ENCODE assay signal across 11 mouse cellular contexts in the genomic region with DNA sequence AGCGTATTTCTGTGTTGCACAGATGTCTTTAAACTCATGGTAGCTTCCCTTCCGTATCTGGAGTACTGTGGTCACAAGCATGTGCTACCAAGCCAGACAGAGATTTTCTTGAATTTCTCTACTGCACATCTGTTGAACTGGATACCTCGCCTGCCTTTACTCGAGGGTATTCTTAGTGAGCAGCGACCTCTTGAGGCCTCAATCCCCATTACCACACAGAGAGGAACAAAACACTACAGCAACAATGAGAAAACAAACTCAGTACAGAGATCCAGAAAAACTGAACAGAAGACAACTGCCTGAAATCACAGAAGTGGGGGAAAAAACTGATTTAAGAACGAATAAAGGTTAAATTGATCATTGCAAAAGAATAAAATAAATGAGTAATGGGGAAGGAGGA.
DNase-seq lines count a peak whose midpoint lies in the region; ATAC-seq lines count a peak whose summit lies in the region.
"Had no signal": no experiment of that assay in that cellular context is flagged by ENCODE, and none has a peak within 500 bp of the region (broad histone marks: within the 10 kb centered on the region; RNA-seq: fewer than 3 reads in every experiment).

No protein-coding gene starts in this region.

- H3K27ac ChIP-seq in forebrain, embryonic 10.5 days, result no peak overlapping the region
- H3K27ac ChIP-seq in forebrain, embryonic 13.5 days, result no peak overlapping the region
- H3K27ac ChIP-seq in midbrain, embryonic 10.5 days (replicated peaks), result no peak overlapping the region
- no peak overlapping the region for H3K27ac ChIP-seq in midbrain, embryonic 16.5 days (ENCODE audit: low read length)
- no peak overlapping the region for H3K27ac ChIP-seq in neural tube, embryonic 11.5 days (ENCODE audit: low read depth, low read length)
- H3K27ac ChIP-seq: heart, embryonic 15.5 days; liver, embryonic 15.5 days had no signal

- no peaks in the 10 kb centered on the region for H3K27me3 ChIP-seq in forebrain, embryonic 10.5 days (ENCODE audit: poor library complexity, severe bottlenecking)
- H3K27me3 ChIP-seq in forebrain, embryonic 13.5 days, result no peaks in the 10 kb centered on the region
- H3K27me3 ChIP-seq in midbrain, embryonic 10.5 days (ENCODE audit: low read depth, poor library complexity, severe bottlenecking), result no peaks in the 10 kb centered on the region
- H3K27me3 ChIP-seq in midbrain, embryonic 16.5 days (ENCODE audit: control insufficient read depth, insufficient read depth, low read depth, low read length), result no peaks in the 10 kb centered on the region
- no peaks in the 10 kb centered on the region for H3K27me3 ChIP-seq in neural tube, embryonic 11.5 days (ENCODE audit: control insufficient read depth, insufficient read depth, low read length)
- H3K27me3 ChIP-seq: heart, embryonic 15.5 days; liver, embryonic 15.5 days had no signal

- WGBS in forebrain, embryonic 10.5 days, result 24% methylated on average over 6 of the region's 6 CpGs
- WGBS in forebrain, embryonic 13.5 days, result 26% methylated on average over 6 of the region's 6 CpGs
- WGBS in midbrain, embryonic 10.5 days, result 27% methylated on average over 6 of the region's 6 CpGs
- 28% methylated on average over 6 of the region's 6 CpGs for WGBS in midbrain, embryonic 16.5 days
- 28% methylated on average over 6 of the region's 6 CpGs for WGBS in neural tube, embryonic 11.5 days

- H3K36me3 ChIP-seq in forebrain, embryonic 10.5 days (replicated peaks), result no peaks in the 10 kb centered on the region
- H3K36me3 ChIP-seq in forebrain, embryonic 13.5 days (ENCODE audit: poor library complexity, severe bottlenecking), result no peaks in the 10 kb centered on the region
- no peaks in the 10 kb centered on the region for H3K36me3 ChIP-seq in midbrain, embryonic 10.5 days
- no peaks in the 10 kb centered on the region for H3K36me3 ChIP-seq in midbrain, embryonic 16.5 days (ENCODE audit: control insufficient read depth, insufficient read depth, low read length)
- no peaks in the 10 kb centered on the region for H3K36me3 ChIP-seq in neural tube, embryonic 11.5 days (ENCODE audit: control insufficient read depth, insufficient read depth, low read length)
- H3K36me3 ChIP-seq: heart, embryonic 15.5 days; liver, embryonic 15.5 days had no signal

- DNase-seq in forebrain, embryonic 10.5 days (ENCODE audit: extremely low spot score, low spot score), result peak; percentile 21
- DNase-seq in midbrain, embryonic 10.5 days (ENCODE audit: low spot score), result peak; percentile 26
- DNase-seq in embryo, embryonic 10 days (ENCODE audit: low spot score), result peak; percentile 64
- DNase-seq in neural tube, embryonic 11.5 days (ENCODE audit: low spot score), result peak; percentile 29
- DNase-seq in urinary bladder, postnatal 10 days (ENCODE audit: low spot score), result no peak
- no peak for DNase-seq in right cerebral cortex, postnatal 25 days
- DNase-seq: cerebellum, postnatal 25 days had no signal

- no peak overlapping the region for H3K4me3 ChIP-seq in forebrain, embryonic 10.5 days
- no peak overlapping the region for H3K4me3 ChIP-seq in forebrain, embryonic 13.5 days
- H3K4me3 ChIP-seq in midbrain, embryonic 10.5 days, result no peak overlapping the region
- H3K4me3 ChIP-seq in midbrain, embryonic 16.5 days (ENCODE audit: low read depth, low read length), result no peak overlapping the region
- H3K4me3 ChIP-seq in neural tube, embryonic 11.5 days (ENCODE audit: low read depth, low read length), result no peak overlapping the region
- H3K4me3 ChIP-seq: heart, embryonic 15.5 days; liver, embryonic 15.5 days had no signal

- H3K4me2 ChIP-seq in forebrain, embryonic 13.5 days, result no peak overlapping the region
- no peak overlapping the region for H3K4me2 ChIP-seq in midbrain, embryonic 16.5 days (ENCODE audit: low read length)
- H3K4me2 ChIP-seq in neural tube, embryonic 11.5 days (ENCODE audit: low read depth), result no peak overlapping the region
- H3K4me2 ChIP-seq: heart, embryonic 15.5 days; liver, embryonic 15.5 days had no signal

- no peaks in the 10 kb centered on the region for H3K4me1 ChIP-seq in forebrain, embryonic 10.5 days
- H3K4me1 ChIP-seq in forebrain, embryonic 13.5 days, result no peaks in the 10 kb centered on the region
- no peaks in the 10 kb centered on the region for H3K4me1 ChIP-seq in midbrain, embryonic 10.5 days
- no peaks in the 10 kb centered on the region for H3K4me1 ChIP-seq in midbrain, embryonic 16.5 days (ENCODE audit: control insufficient read depth, insufficient read depth, low read length)
- H3K4me1 ChIP-seq in neural tube, embryonic 11.5 days (ENCODE audit: control insufficient read depth, insufficient read depth, low read length), result no peaks in the 10 kb centered on the region
- H3K4me1 ChIP-seq: heart, embryonic 15.5 days; liver, embryonic 15.5 days had no signal

- H3K9me3 ChIP-seq in forebrain, embryonic 10.5 days, result no peaks in the 10 kb centered on the region
- H3K9me3 ChIP-seq in forebrain, embryonic 13.5 days (replicated peaks), result peaks cover 7% of the 10 kb centered on the region; the same call in 1 of the 2 replicates
- peaks cover 6% of the 10 kb centered on the region; the same call in 1 of the 2 replicates for H3K9me3 ChIP-seq in midbrain, embryonic 10.5 days (replicated peaks)
- no peaks in the 10 kb centered on the region for H3K9me3 ChIP-seq in midbrain, embryonic 16.5 days (replicated peaks; ENCODE audit: control insufficient read depth, low read length, poor library complexity, severe bottlenecking)
- H3K9me3 ChIP-seq in neural tube, embryonic 11.5 days (ENCODE audit: control insufficient read depth, low read length), result no peaks in the 10 kb centered on the region
- H3K9me3 ChIP-seq: heart, embryonic 15.5 days; liver, embryonic 15.5 days had no signal

- no peak overlapping the region for H3K9ac ChIP-seq in forebrain, embryonic 13.5 days
- H3K9ac ChIP-seq in midbrain, embryonic 16.5 days (ENCODE audit: low read depth, low read length), result no peak overlapping the region
- no peak overlapping the region for H3K9ac ChIP-seq in neural tube, embryonic 11.5 days (ENCODE audit: low read length)
- H3K9ac ChIP-seq: heart, embryonic 15.5 days; liver, embryonic 15.5 days had no signal

- ATAC-seq in forebrain, embryonic 13.5 days, result no peak
- no peak for ATAC-seq in midbrain, embryonic 16.5 days
- ATAC-seq in neural tube, embryonic 11.5 days (ENCODE audit: insufficient read depth, low FRiP score, low TSS enrichment), result no peak

Comparison
In these comparisons a context has a peak if more than half of its experiments do, and no peak if none do; other contexts are left out.
1. DNase-seq: peak in forebrain, embryonic 10.5 days (single experiment), midbrain, embryonic 10.5 days (single experiment), embryo, embryonic 10 days (single experiment) and neural tube, embryonic 11.5 days (single experiment); none in urinary bladder, postnatal 10 days (single experiment) and right cerebral cortex, postnatal 25 days (single experiment).